Mouse (Mus musculus) layer of hippocampus, postnatal 10 days (tissue): ENCODE data around the gene Ly6g6c. TPM values are rescaled to one million over a fixed set of nuclear protein-coding genes. Genes with fewer than 3 reads are reported as not detected.
"Not testable (repeated sequence)": the region's sequence is repeated elsewhere in the genome, so short reads cannot be mapped to it uniquely, and the experiment has no call there.

Source experiments
- DNase-seq, 2 experiments: peaks; one replicate each; pipeline ENCODE4 v3.0.0; 2021; ENCODE audit warnings: low spot score in 2 of 2
- total RNA-seq, 2 experiments: library from RNA; stranded (reverse); gene quantifications; 2 replicates each; pipeline ENCODE4 v1.2.3; 2021

Gene Ly6g6c
- total RNA-seq, 2 experiments from 2014 or later, result not detected

DNA sequence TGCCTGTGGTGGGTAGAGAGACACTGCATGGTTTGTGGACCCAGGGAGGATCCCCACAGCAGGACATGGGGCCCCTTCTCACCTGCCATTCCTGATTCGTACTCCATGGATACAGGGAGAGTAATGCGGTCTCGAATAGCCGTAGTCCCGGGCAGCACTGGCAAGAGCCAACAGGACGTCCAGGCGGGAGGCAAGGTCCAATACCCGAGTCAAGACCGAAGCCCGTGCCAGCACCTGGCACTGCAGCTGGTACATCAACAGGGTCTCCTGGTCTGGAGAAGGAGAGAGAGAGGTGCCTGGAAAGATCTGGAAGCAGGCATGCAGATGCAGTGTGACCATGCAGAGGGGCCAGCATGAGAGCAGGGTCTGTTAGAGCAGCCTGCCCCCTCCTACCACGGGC is 33.9 kb upstream of the Ly6g6c start:
- DNase-seq, result no peak

GRCm38 (mm10) chr17:35031880-35032279 is 33.3 kb upstream of the Ly6g6c start:
- DNase-seq, result no peak

GRCm38 (mm10) chr17:35032323-35032870 is 32.8 kb upstream of the Ly6g6c start:
- no peak for DNase-seq

DNA sequence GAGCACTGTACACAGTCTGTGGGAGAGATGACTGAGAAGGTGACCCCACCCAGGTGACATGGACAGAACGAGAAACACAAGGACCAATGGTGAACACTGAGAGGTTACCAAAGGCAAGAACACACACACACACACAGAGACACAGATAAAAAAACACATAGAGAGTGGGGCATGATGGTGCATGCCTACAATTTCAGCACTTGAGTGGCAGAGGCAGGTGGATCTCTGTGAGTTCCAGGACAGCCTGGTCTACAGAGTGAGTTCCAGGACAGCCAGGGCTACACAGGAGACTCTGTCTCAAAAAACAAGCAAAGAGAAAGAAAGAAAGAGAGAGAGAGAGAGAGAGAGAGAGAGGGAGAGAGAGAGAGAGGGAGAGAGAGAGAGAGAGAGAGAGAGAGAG is 31.5 kb upstream of the Ly6g6c start:
- not testable (repeated sequence) for DNase-seq

- DNase-seq, result no peak
Measured at GRCm38 (mm10) chr17:35034896-35035295, 30.3 kb upstream of the Ly6g6c start.

DNA sequence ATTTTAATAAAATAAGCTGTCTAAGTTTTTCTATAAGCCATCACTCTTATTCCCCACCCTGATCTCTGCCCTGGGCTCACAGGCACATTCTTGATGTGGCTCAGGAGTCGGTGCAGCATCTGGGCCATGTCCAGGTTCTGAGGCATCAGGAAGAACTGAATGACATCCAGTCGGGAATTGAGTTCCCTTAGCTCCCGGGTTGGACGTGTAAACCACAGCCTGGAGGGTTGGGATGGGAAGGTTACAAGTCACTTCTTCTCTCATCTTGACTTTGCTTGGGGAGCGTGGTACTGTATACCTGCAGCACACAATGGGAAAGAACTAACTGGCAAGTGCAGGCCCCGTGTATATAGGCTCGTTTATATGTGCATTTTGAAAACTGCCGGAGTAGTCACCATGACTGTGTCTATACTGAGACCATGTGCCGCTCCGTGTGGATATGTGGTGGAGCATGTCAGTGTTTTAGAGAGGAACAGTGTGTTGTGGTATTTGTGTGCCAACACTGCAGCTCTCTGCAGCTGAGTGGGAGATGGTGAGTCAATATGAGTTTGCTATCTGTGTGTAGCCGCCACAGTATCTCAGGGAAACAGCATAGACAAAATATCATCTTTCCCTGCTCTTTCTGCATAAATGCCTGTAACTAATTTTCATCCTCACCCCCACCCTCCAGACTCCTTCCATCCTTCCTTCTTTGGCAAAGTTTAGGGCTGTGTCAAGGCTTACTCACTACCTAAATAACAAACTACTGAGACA is 25.9 kb upstream of the Ly6g6c start:
- DNase-seq, result no peak

DNA sequence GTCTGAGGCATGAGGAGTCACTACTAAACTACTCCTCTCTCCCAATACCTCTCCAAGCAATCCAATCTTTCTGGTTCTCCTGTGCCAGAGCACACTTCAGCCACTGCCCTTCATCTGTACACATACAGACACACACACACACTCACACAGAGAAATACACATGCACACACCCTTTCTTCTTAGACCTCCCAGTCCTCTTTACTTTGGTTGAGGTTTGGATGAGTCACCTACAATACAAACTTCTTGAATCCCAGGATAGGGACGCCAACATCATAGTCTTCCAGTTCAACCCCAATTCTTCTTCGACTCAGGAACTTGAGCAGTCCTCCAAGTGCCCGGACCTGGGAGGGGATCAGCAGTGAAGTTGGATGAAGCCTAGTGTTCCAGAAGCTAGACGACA is 21.4 kb upstream of the Ly6g6c start:
- no peak for DNase-seq

- DNase-seq, result no peak
Measured at GRCm38 (mm10) chr17:35044904-35045806, 20.0 kb upstream of the Ly6g6c start.

DNA sequence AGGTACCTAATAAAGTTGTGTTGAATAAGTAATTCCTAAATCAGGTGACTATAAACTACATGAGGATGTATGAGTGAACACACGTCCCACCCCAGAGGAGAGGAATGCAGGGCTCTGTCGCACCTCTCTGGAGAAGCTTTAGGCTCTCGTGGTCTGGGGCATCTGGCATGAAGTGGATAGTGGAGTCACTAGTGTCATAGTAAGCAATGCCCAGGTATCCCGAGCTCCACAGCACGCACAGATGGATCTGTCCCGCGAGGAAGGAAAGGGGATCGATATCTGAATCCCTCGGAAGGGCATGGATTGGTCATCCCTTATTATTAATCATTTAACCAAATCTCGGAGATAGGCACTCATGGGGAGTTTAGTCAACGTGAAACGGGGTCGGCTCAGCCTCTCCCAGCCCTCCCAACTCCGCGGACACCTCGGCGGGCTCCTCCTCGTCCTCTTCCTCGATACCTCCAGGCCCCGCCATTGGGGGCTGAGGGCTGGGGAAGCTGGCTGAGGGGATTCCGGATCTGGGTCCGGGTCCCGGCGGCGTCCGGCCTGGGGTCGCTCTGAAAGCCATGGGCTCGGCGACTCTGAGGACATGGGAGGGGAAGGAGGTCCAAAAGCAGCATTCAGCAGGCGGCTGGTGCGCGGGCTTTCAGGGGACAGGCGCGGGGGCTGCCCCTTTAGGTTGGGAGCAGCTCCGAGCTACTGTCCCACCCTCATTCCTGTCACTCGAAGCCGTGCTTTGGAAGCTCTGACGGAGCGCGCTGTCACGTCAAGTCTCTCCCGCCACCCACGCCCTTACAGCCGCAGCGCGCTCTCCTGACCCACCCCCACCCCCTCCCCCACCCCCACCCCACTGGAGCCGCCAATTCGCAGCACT is 19.1 kb upstream of the Ly6g6c start:
- no peak for DNase-seq

- peak; percentile 97 to 98 for DNase-seq
Measured at GRCm38 (mm10) chr17:35046681-35047455, 18.3 kb upstream of the Ly6g6c start, which contains the start of gene Msh5. Gene Msh5 (minus strand): TSS chr17:35046745.

- no peak for DNase-seq
Measured at GRCm38 (mm10) chr17:35047688-35048087, 17.5 kb upstream of the Ly6g6c start.

GRCm38 (mm10) chr17:35048149-35048931 is 16.8 kb upstream of the Ly6g6c start:
- DNase-seq, result no peak

- DNase-seq, result no peak
Measured at GRCm38 (mm10) chr17:35048932-35049440, 16.2 kb upstream of the Ly6g6c start.

DNA sequence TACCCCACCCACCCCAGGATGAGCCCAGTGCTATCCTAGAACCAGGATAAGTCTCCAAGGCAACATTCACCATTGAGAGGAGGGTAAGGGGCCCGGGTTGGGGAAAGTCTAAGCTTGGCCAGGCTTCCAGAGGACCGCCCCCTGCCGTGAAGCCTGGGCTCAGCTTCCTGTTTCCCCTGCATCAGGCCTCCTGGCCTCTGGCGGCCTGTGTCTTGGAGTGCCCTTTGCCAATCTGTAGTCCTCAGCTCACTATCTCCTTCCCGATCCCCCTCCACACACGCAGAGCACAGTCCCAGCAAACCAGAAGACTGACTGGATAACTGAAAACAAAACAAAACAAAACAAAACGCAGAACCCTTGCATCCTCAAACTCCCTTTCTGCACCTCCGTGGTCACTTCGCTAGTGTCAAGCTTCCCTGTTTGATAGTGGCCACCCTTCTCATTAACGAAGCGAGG is 15.6 kb upstream of the Ly6g6c start, which contains the start of gene Clic1:
Gene Clic1, plus strand, starts transcription at position 406 of the 456 bp plus-strand sequence.
- DNase-seq, result peak in 1 of 2 experiments; percentile 33

DNA sequence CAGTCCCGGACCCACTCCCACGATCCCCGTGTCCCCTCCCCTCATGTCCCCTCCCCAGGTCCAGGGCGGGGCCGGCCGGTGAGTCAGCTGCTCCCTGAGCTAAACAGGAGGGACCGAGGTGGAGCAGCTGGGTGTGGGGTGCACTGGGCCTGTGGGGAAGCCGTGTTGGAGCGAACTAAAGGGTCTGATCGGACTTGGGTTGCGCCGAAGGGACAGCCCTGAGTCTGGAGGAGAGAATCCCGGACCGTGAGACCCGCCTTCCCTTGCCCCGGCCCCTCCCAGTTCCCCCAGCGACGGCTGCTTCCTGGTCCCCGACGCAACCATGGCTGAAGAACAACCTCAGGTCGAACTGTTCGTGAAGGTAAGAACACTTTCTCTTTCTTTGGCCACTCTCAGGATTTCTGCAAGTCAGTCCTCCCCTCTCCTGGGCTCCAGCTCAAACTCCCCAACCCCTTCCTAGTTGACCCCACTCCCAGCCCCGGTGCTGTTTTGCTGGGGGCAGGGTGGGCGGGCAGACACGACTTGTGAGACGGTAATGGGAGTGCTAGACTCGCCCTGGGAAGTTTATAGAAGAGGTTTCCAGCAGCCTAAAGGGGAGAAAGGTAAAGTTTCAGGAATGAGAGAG is 14.9 kb upstream of the Ly6g6c start:
- DNase-seq, result peak; percentile 28 to 47

DNA sequence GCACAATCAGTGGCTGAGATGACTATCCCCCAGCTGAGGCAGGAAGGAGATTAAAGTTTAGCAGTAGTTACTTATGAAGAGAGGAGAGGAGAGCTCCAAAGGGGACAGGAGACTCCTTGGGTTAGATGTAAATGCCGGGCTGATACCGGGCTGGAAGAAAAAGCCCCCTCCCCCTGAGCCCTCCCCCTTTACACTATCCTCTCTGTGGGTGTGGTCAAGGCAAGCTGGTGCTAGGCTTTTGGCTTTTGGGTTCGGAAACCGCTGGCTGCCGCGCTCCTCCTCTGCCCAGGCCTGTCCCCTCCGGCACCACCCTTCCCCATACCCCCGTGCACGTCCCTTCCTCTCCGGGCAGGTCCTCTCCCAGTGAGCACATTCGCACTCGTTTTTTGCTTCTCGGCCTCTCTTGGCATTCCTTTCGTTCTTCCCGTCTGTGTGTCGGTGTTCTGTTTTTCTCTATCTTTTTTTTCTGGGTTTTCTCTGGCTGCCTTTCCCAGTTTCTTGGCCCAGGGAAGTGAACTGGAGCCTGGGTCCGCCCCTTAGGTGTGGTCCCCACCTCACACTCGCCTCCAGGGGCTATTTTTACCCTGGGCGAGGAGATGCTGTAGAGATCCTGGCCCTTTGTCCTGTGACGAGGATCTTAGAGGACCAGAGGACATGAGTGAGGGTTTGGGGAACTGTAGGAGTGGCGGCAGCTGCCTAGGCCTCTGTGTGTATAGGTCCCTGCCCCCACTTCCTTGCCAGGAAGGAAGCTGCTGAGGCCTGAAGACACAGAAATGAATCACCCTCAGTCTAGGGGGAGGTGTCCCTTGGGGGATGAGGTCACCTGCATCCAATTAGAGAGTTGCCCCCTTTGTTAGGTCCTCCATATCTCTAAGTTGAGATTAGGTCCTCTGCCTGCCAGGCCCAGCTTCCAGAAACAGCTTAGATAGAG is 13.8 kb upstream of the Ly6g6c start:
- DNase-seq, result peak; percentile 37 to 46

GRCm38 (mm10) chr17:35052271-35052798 is 12.9 kb upstream of the Ly6g6c start:
- no peak for DNase-seq
